Mouse (Mus musculus): ENCODE results near the gene Cops6.

The Cops6 gene

DNA sequence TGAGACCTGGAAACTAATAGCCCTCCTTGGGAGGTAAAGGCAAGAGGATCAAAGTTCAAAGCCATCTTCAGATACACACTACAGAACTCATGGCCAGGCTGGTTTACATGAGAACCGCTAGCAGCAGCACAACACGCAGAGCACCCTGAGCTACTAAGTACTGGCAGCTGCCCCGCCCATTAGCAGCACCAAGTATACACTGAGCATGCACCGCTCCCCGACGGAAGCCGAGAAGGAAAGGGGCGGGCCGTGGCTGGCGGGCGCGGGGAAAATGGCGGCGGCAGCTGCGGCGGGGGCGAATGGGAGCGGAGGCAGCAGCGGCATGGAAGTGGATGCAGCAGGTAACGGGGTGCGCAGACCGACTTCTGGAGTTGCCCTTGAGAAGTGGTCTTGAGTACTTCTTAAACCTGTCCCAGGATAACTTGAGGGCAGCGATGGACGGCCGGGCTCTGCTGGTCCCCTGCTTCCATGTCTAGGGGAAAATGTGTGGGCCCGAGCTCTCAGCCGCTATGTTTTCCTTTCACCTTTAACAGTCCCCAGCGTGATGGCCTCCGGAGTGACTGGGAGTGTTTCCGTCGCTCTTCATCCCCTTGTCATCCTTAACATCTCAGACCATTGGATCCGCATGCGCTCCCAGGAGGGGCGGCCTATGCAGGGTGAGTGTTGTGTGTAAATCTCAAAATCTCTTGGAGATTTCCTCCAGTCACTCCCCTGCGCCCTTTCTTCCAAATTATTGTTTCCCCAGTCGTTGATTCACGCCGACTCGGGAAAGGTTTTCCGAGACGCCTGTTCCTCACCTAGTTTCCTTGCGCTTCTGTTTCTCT lies at the start of gene Cops6:
TSS of gene Cops6 (plus strand) at position 230 of the 824 bp plus-strand sequence.
- peak; percentile 87 to 94 for DNase-seq (ENCODE audit: low spot score in 2 of 2)

DNA sequence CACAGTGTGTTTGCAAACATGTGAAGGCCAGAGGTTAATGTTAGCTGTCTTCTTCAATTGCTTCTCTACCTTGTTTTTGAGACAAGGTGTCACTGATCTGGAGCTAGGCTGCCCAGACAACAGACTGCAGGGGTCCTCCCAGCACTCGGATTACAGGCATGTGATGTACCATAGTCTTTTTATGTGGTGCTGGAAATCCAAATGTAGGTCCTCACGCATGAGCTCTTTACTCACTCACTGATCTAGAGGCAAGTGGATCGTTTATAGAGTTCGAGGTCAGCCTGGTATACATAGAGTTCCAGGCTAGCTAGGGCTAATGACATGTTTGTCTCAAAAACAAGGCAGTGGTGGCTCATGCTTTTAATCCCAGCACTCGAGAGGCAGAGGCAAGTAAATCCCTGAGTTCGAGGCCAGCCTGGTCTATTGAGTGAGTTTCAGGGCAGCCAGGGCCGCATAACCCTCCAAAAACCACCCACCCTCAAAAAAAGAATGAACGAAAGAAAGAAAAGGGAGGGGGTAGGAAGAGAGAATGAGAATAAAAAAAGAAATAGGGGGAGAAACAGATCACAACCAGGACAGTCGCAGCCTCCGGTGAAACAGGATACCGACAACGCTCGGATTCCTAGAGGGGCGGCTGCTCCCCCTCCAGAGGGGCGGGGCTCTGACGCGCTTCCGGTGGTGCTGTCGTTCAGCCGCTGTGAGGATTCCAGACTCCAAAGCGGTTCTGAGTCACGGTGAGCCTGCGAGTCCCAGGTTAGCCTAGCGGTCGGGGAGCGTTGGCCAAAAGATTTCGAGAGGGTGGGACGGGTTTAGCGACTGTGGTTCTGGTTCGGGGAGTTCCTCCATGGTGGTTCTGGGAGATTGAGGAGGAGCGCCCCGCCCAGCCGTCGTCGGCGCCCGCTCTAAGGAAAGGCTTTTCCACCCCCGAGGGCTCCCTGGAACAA lies 44.3 kb upstream of the Cops6 start, which contains the start of gene Zscan21:
TSS of gene Zscan21 (plus strand) at position 649 of the 944 bp plus-strand sequence.
- DNase-seq (ENCODE audit: low spot score in 2 of 2), result peak; percentile 70 to 81

DNA sequence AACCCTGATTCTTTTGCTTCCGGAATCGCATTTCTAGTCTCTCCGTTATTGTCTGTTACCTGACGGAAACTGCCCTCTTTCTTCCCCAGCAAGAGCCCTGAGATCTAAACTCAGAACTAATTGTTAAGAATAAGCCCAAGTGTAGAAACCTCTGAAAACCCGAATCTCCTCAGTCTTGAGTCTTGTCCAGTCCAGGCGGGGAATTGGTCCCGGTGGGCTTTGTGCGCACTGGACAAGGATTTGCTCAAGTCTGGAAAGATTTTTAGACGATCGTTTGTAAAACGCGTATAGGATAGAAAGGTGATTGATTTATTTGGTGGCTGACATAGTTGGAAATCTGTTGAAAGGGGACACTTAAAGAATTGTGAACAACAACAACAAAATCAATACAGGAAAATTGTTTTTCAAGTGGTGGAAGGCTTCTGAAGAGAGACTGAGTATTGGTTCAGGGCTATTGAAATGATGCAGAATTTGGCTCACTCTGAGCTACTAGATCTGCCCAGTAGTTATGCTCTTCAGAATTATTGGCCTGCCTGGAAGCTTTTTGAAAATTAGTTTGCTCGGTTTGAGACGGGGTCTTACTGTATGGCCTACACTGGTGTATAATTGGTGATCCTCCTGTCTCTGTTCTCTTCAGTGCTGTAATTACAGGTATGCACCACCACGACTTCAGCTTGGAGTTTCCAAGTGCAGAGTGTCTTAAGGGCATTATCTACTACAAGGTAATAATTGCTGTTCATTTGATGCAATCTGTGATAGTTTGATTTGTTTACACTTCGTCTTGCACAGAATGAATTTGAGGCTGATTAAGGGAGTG lies 43.5 kb upstream of the Cops6 start:
- DNase-seq (ENCODE audit: low spot score in 2 of 2), result no peak

DNA sequence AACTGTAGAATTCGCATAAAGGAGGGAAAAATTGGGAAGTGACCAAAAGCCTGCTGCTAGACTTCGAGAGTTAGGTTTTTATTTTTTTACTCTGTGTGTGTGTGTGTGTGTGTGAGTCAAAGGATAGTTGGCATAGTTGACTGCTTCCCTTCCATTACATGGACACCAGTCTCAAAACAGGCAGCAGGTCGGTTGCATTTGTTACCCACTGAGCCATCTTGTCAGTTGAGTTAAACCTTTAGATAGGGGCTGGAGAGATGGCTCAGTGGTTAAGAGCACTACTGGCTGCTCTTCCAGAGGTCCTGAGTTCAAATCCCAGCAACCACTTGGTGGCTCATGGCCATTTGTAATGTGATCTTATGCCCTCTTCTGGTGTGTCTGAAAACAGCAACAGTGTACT lies 42.8 kb upstream of the Cops6 start:
- DNase-seq (ENCODE audit: low spot score in 2 of 2), result no peak

DNA sequence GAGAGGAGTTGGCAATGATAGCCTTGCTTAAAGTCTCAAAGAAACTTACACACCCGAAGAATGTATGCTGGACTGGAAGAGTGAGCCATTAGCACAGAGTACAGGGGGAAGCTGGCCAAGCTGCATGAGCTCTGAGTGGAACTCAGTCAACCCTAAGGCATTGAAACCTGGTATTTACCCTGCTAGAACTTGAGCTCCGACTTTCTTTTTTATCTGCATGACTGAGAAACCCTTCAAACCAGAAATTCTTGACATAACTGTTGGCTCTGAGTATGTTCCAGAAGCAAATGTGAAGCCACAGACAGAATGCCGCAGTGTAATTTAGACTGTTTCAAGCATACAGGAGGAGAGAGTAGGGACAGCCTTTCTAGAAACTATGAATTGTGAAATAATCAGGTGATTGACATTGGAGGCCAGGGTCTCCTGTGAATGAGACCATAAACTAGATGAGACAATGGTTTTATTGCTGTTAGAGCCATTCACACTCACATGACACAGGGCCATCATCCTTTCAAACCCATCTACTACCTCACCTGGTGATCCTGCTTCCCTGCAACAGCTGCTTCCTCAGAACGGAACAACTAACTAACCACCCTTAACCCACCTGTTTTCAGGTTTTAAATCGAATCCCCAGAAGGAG lies 28.3 kb upstream of the Cops6 start:
- DNase-seq (ENCODE audit: low spot score in 2 of 2), result no peak

DNA sequence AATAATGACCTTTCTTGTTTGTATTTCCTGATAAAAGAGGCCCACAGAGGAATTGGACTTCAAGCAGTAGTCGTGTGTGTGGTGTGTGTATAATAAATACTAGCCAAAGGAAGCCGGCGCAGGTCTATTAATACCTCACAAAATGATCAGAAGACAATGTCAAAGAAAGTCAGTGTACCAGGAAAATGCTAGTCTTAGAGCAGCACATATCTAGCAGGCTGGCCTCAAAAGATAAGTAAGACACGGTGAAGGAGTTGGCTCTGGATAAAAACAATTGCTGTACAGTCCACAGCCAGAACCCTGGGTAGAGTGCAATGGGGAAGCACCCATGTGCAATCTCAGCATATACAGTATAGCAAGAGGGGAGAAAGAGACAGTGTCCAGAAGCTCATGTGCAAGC lies 23.6 kb upstream of the Cops6 start:
- DNase-seq (ENCODE audit: low spot score in 2 of 2), result no peak

DNA sequence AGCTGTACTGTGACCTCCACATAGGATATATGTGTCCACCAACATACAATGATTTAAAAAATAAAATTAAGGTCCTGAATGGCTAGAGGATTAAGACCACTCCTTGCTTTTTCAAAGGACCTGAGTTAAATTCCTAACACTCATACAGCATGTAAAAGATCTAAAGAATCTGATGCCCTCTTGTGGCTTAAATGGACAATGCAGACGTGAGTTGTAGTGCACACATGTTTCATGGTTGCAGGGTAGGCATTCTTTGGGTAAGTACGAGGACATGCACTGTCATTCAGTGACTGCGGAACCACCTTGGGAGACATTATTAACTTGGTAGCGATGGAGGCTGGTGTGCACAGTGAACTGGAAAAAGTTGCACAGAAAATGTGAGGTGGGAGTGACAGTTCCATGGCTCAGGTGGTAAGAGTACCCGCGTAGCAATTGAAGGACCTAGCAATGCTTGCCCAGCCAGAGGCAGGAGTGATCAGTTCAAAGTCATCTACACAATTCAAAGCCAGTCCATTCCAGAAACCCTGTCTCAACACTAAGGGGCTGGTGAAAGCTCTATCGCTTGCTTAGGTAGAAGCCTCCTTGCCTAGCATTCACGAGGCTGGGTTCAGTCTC lies 22.8 kb upstream of the Cops6 start:
- DNase-seq (ENCODE audit: low spot score in 2 of 2), result no peak

DNA sequence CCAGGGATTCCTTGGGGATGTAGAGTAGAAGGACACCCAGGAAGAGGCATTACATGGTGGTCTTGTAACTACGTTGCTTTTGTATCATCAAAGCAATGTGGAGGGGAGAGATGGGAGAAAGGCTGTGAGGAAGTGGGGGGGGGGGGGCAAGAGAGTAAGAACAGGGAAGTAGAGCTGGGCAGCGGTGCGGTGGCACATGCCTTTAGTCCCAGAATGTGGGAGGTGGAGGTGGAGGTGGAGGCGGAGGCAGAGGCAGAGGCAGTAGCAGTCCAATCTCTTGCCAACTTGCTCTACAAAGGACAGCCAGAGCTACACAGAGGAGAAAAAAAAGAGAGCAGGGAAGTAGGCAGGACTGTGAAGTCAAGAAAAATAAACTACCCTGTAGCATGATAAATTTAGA lies 22.3 kb upstream of the Cops6 start:
- no peak for DNase-seq (ENCODE audit: low spot score in 2 of 2)

DNA sequence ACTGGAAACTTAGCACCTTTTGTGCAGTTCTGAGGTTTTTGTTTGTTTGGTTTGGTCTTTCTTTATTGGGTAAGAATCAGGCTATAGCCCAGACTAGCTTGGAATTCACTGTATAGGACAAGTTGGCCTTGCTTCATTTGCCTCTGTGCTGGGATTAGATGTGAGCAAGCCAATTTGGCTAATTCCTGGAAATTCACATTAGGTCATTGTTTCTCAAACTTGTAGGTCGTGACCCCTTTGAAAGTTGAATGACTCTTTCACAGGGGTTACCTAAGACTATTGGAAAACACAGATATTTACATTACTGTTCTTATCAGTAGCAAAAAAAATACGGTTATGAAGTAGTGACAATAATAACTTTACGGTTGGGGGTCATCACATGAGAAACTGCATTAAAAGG lies 6.5 kb upstream of the Cops6 start:
- no peak for DNase-seq (ENCODE audit: low spot score in 2 of 2)

DNA sequence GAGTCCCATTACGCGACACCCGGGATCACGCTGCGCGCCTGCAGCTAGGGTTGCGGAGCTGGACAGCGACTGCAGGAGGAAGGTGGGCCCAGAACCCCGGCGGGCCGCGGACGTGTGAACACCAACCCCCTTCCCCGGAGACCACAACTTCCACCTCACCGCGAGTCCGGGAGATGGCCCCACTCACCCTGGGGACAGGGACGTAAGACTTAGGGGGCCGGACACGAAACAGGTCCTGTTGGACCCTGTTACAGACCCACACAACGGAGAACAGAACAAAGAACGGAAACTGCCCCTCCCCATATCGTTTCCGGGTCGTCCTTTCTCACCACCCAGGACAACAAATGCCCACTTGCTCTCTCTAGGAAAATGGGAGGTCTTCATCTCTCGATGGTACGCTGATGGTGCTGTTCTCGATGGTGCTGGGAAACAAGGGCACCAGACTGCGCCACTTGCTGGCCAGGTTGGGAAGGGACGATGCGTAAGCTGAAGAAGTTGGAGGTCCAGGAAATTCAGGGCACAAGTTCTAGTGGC lies 5.4 kb upstream of the Cops6 start, which contains the start of gene Zfp113:
TSS of gene Zfp113 (minus strand) at position 302 of the 534 bp plus-strand sequence.
- peak; percentile 63 to 80 for DNase-seq (ENCODE audit: low spot score in 2 of 2)

DNA sequence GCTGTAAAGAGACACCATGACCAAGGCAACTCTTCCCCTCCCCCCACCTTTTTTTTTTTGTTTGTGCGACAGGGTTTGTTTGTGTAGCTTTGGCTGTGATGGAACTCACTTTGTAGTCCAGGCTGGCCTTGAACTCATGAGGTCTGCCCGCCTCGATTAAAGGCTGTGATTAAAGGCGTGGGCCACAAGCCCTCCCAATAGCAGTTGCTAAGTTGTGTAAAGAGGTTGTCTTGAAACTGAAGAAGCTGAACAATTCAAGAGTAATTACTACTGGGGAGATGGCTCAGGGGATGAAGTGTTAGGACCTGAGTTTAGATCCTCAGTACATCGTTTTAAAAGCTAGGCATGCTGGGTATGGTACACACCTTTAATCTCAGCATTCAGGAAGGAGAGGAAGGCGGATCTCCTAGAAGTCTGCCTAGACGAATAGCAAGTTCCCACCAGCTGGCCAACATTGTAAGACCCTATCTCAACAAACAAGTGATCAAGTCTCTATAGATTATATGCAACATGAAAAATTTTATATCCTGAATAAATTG lies 578 bp upstream of the Cops6 start:
- no peak for DNase-seq (ENCODE audit: low spot score in 2 of 2)

DNA sequence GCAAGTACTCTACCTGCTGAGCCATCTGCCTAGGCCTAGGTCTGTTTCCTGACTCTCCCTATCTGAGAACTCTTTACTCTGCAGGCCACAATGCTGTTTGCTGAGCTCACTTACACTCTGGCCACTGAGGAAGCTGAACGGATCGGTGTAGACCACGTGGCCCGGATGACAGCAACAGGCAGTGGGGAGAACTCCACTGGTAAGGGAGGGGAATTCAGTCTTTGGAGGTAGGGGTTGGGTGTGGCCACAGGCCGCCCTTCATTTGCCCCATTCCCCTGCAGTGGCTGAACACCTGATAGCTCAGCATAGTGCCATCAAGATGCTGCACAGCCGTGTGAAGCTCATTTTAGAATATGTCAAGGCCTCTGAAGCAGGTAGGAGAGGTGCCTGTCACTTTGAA lies 2.2 kb downstream of the Cops6 start:
- no peak for DNase-seq (ENCODE audit: low spot score in 2 of 2)

DNA sequence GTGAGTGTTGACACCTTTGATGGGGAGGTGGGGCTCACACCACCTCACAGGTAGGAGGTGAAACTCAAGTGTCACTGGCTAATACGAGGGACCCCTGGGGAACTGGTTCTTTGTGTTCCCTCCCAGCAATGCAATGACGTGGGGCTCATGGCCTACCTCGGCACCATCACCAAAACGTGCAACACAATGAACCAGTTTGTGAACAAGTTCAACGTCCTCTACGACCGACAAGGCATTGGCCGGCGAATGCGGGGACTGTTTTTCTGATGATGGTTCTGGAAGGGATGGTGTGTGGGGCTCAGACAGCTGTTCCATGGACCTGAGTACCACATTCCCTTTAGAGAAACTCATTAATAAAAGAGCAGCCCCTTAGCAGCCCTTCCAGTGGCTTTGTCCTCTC lies 2.7 kb downstream of the Cops6 start:
- no peak for DNase-seq (ENCODE audit: low spot score in 2 of 2)

DNA sequence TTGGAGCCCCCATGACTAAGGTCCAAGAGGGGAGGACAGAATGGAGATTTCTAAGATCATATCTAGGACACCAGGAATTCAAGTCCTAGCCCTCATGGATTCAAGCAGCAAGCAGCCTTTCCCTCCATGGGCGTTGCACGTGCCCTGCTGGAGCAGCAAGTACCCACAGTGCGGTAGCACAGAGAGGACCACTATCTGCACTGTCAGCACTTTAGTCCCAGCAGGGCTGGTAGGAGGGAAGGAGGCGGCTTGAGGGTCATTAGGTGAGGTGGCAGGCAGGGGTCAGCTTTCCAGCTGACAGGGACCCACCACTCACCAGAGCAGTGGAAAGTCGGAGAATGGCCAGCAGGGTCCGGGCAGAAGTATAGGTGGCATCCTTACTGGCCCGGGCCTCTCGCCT lies 4.7 kb downstream of the Cops6 start:
- DNase-seq (ENCODE audit: low spot score in 2 of 2), result no peak

DNA sequence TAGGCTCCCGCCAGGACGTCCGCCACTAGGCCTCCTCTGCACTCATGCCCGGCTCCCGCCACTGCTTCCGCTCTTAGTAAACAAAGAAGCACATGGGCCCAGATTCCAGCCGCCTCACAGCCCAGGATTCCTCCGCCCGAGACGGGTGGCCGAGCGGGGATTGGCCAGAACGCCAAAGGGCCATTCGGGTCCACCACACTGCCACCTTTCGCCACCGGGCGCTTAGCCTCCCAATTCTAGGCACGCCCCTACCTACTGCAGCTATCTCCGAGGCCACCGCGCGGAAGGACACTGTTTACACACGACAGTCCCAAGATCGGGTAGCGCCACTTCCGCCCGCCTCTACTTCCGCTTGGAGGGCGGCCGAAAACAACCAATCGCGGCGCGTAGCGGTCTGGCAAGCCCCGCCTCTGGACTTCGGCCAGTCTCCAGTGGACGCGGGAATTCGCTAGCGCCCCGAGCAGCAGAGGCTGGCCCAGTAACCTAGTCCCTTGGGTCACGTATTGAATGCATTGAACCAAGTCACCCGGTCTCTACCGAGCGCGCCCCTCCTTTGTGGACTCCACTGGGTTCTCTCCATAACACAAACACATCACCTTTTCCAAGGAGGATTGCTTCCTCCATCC lies 10.2 kb downstream of the Cops6 start:
- peak; percentile 91 to 92 for DNase-seq (ENCODE audit: low spot score in 2 of 2)

DNA sequence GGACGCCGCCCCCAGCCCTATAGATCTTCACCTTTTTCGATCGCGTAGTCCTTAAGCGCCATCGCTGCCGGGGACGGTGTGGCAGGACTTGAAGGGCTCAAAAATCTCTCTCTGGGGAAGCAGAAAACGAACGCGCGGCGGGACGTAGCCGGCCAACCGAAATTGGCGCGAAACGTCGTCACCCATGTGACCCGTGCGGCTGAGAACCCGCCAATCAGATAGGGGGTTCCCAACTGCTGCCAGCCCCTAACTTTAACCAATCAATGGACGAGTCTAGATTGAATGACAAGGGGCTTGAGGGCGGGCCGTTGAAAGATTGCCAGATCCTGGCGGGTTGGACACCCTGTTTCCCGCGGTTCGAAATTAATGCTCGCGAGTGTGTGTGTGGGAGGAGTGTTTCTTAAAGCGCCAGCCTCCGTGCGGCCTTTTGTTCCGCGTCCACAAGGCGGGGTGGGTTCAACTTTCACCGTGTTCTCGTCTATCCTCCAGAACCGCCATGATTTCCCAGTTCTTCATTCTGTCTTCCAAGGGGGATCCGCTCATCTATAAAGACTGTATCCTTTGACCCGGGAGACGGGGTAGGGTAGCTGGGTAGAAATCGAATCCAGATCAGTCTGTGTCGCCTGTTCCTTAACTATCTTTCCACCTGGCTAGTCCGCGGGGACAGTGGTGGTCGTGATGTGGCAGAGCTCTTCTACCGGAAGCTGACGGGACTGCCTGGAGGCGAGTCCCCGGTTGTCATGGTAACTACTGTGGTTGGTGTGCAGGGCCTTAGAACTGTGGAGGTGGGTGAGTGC lies 11.0 kb downstream of the Cops6 start, which contains the start of the genes Ap4m1 and Mcm7:
TSS of gene Ap4m1 (plus strand) at position 308 of the 797 bp plus-strand sequence.
TSS of gene Mcm7 (minus strand) at position 728 of the 797 bp plus-strand sequence.
- DNase-seq (ENCODE audit: low spot score in 2 of 2), result peak; percentile 88 to 89

DNA sequence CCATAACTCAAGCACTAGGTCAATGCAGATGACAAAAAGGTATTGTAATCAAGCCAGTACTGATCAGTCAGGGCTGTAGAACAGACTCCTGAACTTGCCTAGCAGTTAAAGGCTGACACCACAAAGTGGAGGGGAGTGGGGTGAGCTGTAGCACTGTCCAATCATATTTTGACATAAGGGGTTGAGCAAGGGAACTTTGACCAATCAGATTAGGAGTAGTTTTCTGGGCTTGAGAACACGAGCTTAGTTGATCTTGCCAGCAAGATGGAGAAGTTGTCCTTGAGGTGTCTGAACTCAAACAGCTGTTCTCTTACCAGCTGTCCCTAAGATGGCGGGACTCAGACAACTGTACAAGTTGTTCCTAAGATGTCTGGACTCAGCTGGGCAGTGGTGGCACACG lies 12.3 kb downstream of the Cops6 start:
- no peak for DNase-seq (ENCODE audit: low spot score in 2 of 2)

DNA sequence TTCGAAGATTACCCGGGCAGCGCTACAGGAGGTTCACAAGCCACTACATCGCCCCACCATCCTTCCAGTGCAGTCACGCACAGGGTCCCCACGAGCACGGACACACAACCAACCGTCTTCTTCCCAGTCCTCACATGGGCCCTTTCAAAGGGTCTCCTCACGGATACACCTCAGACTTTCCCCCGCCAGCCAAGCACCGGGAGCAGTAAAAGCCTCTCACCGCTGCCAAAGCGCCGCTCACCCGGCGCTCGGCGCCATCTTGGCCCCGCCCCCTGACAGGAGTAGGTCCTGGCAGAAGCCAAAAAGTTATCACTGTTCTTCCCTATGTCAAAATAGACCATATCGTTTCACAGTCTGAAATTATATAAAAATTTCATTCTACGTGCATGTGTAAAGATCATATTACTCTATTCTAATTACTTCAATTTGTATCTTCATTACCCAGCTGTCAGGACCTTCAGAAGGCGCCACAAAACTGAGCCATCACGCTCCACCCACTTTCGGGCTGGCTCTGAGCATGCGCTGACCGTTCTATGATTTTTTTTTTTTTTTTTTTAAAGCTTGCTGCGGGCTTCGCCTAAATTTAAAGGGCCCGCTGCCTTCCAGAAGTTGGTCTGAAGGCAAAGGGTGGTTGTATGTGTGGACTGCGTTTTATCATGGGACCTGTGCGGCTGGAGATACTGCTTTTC lies 26.2 kb downstream of the Cops6 start, which contains the start of the genes Taf6 and Cnpy4:
TSS of gene Taf6 (minus strand) at position 502 of the 689 bp plus-strand sequence.
TSS of gene Cnpy4 (plus strand) at position 536 of the 689 bp plus-strand sequence.
- DNase-seq (ENCODE audit: low spot score in 2 of 2), result peak; percentile 67 to 76
